Mouse (Mus musculus): ENCODE measurements around the gene Krcc1.
"Not testable (repeated sequence)": the region's sequence is repeated elsewhere in the genome, so short reads cannot be mapped to it uniquely, and the experiment has no call there.

The Krcc1 gene

DNA sequence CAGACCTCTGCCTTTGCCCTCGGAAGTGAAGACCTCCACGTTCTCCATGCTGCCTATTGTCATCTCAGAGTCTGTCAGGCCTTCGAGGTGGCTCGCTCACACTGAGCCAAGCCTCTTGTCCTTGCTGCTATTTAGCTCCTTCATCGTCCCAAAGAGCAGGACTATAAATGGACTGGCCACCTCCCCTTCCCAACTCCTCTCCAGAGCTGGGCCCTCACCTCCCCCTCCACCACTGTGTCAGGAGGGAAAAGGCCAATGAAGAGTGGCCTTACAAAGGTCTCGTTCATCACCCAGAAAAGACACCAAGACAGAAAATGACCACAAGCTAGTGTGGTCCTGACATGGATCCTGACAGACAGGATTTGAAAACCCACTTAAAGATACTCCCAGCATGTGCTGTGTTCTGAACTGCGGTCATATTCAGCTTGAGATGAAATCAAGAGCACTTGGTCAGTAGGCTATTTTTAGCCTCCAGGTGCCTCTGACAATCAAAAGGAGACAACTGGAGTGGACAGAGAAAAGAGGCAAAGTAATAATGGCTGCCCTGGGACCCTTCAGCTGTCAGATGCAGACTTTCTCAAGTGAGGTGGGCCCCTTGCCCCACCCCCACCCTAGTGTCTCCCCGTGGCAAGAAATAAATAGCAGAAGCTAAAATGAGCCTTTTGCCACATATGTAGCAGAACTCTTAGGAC, 9.2 kb upstream of the Krcc1 start:
- no peak for DNase-seq

DNA sequence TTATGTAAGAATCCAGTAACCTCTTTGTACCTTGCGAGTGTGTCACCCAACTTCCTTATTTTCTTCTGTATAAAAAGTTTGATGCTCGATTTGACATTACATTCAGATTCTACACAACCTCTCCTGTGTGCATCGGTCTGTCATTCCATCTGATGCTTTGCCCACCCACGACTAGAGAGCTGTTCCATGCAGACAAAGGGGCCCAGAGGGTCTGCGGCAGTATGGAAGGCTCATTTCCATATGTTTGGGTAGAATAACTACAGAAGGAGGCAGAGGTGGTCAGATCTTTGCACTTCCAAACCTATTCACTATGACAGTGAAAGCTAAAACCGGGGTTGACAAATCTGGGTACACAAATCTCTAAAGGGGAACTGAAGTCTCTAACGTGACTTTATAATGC, 3.9 kb upstream of the Krcc1 start:
- not testable (repeated sequence) for DNase-seq

DNA sequence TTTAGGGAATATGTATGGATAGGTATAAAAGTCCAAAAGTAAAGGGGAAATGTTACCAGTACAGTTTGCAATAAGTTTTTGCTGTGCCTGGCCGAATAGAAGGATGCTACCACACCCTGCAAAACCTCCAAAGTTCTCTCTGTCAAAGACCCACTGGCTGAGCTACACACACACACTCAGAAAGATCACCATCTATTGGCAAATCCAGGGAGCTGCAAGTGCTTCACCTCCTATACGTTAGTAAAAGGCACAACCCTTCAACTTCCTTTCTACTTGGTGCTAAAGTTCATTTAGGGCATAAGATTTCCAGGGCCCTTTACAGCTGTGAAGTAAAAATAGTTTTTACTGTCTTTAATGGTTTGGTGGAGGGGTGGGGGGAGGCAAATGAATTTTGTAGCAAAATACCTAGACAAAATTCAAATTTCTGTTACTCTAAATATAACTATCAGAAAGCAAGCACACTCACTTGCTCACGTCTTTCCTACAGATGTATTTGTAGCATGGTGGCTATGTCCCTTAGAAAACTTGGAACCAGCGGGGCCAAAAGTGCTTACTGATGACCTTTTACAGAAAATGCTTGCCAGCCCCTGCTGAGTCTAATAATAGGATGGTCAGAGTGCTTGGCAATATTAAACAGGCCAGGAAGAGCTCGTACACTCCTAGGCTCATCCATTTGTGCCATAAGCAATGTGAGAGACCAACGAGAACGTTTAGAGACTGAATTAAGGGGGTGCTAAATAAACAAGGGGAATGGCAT, 2.4 kb upstream of the Krcc1 start:
- DNase-seq, result no peak

DNA sequence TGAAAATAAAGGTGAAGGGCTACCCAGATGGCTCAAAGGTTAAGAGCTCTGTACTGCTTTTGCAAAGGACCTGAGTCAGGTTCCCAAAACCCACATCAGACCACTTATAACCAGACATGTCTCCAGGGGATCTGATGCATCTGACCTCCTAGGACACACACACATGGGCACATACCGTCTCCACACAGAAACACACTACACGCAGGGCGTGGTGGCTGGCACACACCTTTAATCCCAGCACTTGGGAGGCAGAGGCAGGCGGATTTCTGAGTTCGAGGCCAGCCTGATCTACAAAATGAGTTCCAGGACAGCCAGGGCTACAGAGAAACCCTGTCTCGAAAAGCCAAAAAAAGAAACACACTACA, 1.8 kb upstream of the Krcc1 start:
- DNase-seq, result not testable (repeated sequence)

DNA sequence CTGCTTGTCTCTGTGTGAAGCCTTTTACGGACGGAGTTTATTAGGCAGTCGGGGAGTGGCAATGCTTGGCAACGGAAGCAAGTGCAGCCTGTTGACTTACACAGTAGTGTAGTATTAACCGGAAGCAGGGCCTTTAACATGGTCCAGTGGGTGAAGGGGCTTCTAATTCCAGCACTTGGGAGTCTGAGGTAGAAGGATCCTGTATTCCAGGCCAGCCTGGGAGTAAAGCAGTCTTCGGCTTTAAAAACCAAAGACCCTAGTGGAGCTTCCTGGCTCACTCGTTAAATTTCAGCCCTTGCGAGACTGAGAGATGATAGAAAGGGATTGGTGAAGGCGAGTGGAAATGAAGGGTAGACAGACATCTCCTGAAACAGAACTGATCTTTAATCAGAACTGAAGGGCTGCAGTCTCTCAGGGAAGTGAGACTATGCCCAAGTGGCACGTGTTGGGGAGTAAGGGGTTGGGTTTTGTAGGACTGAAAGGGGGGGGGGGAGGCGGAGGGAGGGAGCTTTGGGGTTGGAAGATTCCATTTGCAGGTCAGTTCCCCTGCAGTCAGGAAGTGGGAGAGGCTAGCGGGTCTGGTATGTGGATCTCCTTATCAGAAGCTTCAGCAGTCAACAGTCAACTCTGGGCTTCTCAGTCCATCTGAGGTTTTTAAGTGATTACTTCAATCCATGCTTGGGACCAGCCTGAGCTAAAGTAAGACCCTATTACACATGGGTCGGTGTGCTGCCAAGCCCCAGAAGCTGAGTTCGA, 998 bp upstream of the Krcc1 start:
- peak; percentile 46 for DNase-seq

DNA sequence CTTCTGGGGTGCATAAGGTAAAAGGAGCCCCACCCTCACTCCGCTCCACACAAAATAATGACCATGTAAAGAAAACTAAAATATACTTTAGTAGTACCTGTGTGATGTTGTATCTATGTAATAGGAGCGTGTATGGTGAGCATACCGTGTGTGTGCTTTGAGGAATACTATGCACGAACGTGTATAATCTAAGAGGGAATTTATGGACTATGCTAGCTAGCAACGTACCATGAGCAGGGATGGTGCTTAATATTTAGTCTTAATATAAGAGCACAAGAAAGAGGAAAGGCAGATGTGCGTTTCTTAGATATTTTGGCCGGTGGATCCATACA, 454 bp upstream of the Krcc1 start:
- no peak for DNase-seq

DNA sequence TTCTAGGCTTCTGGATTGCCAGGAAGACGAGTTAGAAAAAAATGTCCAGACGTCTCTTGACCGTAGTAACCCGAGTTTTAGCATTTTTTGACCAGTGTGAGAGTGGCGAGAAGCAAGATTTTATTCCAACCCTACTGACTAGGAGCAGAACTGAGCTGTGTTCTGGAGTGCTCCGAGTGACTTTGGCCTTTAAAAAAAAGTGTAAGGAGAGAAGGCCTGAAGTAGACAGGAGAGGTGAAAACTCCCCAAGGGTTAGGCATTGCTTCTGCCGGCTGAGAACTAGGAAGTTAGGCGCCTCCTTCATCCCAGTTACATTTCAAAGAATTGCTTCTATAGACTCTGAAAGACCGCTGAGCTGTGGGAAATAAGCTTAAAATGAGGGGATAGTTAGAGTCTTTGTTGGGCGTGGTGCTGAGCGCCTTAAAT, 852 bp downstream of the Krcc1 start:
- DNase-seq, result peak; percentile 15

DNA sequence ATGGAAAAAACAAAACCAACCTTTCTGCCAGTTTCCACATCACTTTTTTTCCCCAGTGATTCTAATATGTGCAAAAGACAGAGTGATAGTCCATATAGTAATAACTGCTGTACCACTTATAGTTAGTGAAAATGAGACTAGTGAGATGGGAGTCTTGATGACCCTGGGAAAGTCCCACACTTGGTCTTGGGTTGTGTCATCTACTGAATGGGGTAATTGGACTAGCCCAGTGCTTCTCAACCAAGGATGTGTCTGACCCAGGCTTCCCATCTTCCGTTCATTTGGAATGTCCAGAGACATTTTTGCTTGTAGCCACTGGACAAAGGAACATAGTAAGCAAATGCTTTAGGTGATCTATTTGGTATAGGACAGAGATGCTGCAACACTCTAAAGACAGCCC, 2.2 kb downstream of the Krcc1 start:
- DNase-seq, result no peak

DNA sequence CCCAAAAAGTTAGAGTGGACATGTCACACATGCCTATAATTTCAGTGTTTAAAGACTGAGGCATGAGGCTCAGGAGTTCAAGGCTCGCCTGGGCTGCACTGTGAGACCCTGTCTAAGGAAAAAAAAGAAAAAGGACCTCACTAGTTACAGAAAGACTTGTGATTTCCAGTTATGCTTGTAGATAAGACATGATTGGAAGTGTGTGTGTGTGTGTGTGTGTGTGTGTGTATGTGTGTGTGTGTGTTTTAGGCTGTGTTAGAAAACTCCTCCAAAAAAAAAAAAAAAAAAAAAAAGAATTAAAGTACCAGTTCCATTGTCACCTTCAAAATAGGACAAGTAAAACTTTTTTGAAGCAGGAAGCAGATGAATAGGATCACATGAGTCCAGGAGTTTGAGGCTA, 3.1 kb downstream of the Krcc1 start:
- no peak for DNase-seq

DNA sequence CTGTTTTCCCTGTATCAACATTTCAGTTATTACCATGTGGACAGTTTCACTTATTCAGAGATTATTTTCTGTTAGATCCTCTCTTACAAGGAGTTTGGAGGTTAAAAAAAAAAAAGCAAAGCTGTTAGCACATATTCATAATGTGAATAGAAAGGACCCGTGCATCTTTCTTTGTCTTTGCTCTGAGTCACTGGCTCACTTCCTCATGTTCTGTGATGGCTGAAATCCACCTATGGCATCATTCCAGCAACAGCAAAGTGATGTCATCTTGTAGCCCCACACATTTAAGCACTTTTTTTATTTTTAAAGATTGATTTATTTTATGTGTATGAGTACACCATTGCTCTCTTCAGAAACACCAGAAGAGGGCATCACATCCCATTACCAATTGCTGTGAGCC, 7.9 kb downstream of the Krcc1 start:
- no peak for DNase-seq

DNA sequence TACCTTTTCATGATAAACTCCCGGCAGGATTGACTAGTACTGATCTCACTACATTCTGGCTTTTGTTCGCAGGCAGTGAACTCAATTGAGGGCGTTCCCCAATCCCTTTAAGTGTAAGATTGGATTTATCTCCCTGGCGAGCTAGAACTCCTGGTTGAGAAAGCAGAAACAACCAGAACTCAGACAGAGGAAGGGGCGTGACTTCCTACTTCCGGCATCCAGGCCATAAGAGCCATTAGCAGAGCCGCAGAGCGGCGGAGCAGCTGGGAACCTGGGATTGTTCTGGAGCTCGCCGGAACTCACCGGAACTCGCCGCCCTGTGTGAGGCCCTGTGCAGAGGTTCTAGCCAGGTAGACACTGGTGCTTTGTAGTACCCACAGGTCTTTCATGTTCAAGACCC, 22.0 kb downstream of the Krcc1 start:
- no peak for DNase-seq

DNA sequence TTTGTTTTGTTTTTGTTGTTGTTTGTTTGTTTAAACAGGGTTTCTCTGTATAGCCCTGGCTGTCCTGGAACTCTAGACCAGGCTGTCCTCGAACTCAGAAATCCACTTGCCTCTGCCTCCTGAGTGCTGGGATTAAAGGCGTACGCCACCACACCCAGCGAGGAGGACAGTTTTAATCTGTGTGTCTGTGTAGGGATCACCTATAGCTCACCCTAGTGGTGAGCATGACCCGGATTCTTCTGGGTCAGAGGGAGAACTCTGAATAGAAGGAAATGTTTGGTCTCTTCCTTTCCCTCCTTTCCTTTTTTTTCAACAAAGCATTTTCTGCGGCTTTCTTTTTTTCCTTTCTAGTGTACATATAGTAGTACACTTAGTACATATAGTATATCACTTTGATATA, 23.8 kb downstream of the Krcc1 start:
- no peak for DNase-seq

DNA sequence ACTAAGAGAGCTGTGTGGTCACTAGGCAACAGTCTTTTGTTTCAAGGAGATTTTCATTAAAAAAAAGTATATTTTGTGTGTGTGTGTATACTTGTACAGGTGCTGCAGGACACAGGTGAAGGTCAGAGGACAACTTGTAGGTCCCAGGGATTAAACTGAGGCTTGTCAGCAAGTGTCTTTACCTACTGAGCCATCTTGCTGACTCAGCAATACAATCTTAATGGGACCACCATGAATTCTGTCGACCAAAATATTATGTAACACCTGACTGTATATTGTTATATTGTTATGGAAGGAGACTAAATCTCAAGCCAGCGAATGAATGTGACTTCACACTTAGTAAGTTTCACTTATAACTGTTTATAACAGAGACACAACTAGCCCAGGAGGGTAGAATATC, 26.6 kb downstream of the Krcc1 start:
- no peak for DNase-seq

DNA sequence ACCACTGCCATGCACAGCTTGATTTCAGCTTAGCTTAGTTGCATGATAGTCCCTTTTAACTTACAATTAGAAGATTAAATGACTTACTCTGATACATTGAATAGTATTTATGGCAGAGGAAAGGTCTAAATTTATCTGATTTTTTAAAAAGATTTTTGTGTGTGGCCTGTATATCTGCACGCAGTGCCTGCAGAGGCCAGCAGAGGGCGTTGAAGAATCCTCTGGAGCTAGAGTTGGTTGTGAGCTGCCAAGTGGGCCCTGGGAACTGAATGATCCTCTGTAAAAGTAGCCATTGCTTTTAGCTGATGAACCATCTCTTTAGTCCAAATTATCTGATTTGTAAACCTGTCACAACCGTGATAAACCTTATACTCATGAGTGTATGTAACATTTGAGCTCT, 27.3 kb downstream of the Krcc1 start:
- no peak for DNase-seq

DNA sequence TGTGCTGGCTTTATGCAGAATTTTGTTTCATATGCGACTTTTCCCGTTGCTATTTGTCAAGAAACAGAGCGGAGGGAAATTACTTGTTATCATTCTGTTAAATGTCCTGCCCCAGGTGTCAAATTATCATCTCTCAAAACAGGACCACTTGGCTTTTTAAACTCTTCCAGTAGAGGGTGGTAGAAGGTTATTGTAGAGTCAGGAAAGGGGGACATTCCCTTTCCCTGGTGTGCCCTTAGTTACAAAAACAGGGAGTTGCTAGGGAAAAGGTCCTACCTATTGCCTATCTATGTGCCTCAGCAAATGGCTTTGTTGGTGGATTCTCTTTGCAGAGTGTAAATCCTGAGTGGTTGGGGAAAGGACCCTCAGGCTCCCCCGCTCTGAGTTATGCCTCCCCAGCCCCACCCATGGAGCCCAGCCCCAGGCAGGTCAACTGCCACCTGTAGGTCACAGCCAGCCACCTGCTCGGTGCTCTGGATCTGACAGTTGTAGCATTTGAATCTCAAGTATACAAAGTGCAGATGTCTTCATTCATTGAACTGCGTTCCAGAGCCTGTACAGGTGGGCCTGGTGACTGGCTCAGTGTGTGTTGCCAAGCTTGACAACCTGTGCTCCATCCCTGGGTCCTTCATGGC, 30.7 kb downstream of the Krcc1 start:
- DNase-seq, result no peak

DNA sequence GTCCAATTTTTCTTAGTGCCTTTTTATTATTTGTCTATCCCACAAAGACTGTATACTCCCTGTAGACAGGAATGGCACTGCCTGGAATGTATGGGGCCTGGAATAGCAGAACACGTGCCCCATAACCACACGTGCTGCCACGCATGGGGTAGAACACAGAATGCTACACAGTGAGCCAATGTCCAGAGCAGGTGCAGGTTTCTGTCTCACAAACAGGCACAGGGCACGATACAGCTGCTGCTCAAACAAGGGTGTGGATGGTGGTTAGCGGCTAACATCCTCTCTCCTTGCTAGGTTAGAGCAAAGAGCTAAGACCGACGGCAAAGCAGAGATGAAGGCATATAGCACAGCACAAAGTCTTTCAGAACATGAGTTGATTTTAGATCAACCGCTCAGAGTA, 36.0 kb downstream of the Krcc1 start:
- DNase-seq, result no peak

DNA sequence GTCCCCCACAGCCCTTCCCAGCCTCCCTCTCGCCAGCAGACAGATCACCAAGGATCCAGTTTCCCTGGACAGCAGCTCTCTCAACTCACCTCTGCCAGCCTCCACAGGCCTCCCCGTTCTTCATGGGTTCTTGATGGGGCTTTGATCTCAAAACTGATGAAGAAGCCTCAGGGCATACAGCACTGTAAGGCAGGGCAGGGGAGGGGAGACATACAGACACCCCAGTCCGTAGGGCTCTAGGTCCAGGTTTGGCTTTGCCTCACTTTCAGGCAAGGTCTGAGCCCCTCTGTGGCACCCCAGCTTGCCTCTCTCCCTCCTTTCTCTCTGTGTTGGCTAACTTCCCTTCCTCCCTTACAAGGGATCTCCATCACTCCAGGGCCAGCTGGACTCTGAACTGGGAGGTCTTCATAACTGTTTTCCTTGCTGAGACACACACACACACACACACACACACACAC, 50.4 kb downstream of the Krcc1 start, which contains the start of gene Smyd1:
Gene Smyd1 (minus strand): TSS at position 408 of the 458 bp plus-strand sequence.
- DNase-seq, result no peak

DNA sequence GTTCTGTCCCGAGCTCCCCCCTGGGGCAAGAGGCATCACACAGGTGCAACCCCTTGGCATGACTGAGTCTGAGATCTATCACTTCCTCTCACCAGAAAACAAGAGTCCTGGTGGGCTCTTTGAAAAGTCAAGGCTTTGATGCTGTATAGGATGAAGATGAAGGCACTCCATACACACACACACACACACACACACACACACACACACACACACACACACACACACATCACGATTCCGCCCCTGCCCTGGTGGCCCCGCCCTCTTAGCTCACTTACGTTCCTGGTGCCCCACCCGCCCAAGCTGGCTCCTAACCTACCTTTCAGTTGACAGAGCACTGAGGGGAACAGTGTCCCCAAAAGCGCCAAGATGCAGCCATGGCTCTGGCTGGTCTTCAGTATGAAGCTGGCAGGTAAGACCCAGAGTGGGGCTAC, 51.0 kb downstream of the Krcc1 start, which contains the start of gene Cd8b1:
Gene Cd8b1 (plus strand): TSS at position 298 of the 431 bp plus-strand sequence.
- no peak for DNase-seq

DNA sequence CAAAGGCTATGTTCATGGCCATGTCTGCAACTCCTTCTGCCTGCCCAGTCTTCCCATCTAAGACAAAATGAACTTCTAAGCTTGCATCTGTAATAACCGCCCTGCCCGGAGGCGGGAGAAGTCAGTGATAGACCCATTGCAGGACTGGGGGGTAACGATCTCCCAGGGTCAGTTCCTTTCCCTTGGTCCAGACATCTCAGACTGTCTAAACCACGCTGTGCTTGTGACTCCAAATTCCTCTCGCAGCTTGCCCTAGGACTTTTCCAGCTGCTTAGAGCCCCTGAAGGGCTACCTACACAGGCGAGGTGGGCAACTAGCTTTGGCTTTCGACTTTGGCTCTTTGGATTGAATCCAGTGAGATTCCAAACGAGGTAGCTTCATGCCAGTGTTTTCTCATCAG, 53.3 kb downstream of the Krcc1 start:
- no peak for DNase-seq

DNA sequence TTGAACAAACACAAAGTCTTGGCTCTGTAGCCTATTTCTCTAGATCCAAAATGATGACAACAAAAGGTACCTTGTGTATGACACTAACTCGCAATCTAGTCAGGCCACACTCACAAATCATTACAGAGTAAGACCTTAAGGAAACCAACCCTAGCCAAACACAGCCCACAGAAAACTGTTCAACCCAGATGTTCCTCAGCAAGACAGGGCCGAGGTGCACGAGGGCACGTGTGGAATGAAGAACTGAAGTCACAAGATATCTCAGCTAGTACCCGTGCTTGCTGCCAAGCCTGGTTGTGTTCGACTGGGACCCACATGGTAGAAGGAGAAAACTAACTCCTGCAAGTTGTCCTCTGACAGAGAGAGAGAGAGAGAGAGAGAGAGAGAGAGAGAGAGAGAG, 58.4 kb downstream of the Krcc1 start:
- no peak for DNase-seq

DNA sequence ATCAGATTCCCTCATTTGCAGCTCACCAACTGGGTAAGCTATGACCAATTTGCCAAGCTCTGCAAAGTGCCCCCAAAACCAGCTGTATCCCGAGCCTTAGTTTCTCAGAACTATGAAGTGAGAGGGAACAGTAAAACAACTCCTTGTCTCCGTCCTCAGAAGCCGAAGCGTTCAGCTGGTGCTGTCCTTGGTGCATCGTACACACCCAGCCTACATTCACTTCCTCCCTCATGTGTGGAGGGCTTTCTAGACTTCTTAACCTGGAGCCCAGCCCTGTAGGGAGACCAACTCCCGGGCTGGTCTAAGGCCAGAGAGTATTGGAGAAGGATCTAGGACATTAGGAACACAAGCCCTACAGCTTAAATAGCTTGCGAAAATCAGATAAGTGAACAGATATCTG, 59.0 kb downstream of the Krcc1 start:
- no peak for DNase-seq

DNA sequence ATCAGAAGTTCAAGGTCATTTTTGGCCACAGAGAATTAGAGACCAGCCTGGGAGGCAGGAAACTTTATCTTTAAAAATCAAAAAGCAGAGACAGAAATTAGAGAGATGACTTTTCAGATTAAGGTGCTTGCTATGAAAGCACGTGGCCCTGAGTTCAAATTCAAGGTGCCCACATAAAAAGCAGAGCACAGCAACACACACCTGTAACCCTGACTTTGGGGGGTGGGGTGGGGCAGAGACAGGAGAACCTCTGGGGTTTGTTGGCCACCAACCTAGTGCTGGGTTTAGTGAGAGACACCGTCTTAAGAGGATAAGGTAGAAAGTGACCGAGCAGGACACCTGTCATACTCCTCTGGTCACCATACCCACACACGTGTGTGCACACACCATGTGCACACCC, 60.0 kb downstream of the Krcc1 start:
- not testable (repeated sequence) for DNase-seq

DNA sequence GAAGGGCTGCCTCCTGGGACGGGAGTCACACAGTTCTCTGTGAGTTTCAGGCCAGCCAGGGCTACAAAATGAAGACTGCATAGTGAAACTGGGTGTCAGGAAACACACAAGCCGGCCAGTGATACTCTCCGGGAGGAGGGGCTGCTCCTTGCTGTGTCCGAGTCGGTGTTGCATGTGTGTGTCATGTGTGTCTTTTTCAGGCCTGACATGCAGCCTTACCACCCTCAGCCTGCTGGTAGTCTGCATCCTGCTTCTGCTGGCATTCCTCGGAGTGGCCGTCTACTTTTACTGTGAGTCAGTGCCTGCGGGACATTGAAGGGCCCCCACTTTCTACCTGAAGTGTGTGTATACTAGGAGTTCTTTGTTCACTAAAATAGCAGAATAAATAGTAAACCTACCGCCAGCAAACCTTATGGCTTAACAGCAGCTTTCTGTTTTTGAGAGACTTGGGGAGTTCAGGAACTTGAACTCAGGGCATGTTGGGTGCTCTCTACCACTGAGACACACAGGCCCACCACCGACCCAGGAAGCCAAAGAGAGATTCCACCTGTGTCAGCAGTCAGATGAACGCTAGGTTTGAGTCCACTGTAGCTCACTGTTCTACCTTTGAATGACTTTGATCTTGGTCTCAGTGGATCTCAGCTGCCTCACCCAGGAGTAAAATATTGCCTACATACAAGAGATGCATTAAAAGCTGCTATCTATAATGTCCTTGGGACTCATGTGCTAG, 60.9 kb downstream of the Krcc1 start:
- DNase-seq, result no peak
